Comparison of ENCODE assay signal across 9 mouse cellular contexts in genomic region chr9:43761181-43761820, GRCm38 (mm10). TPM values are rescaled to one million over a fixed set of nuclear protein-coding genes. Genes with fewer than 3 reads are reported as not detected.
DNase-seq lines count a peak whose midpoint lies in the region; ATAC-seq lines count a peak whose summit lies in the region.
"Had no signal": no experiment of that assay in that cellular context is flagged by ENCODE, and none has a peak within 500 bp of the region (broad histone marks: within the 10 kb centered on the region; RNA-seq: fewer than 3 reads in every experiment).

No protein-coding gene starts in this region.

- H3K27ac ChIP-seq in hindbrain, embryonic 15.5 days (replicated peaks) = peak overlapping the region; percentile 80
- H3K27ac ChIP-seq in neural tube, embryonic 15.5 days (replicated peaks) = peak overlapping the region; percentile 80
- H3K27ac ChIP-seq: limb, embryonic 13.5 days had no signal

- peak; percentile 59 for ATAC-seq in hindbrain, embryonic 15.5 days (ENCODE audit: low FRiP score, low read depth)
- ATAC-seq in neural tube, embryonic 15.5 days (ENCODE audit: low FRiP score) = peak; percentile 68

- H3K4me1 ChIP-seq in hindbrain, embryonic 15.5 days (replicated peaks) = peaks cover 73% of the 10 kb centered on the region
- peaks cover 77% of the 10 kb centered on the region for H3K4me1 ChIP-seq in neural tube, embryonic 15.5 days

- H3K9ac ChIP-seq in hindbrain, embryonic 15.5 days = no peak overlapping the region
- no peak overlapping the region for H3K9ac ChIP-seq in neural tube, embryonic 15.5 days (replicated peaks)
- H3K9ac ChIP-seq: limb, embryonic 13.5 days had no signal

- peak; percentile 27 to 45 for DNase-seq in left cerebral cortex, postnatal 36 days (ENCODE audit: low spot score in 2 of 2)
- DNase-seq in left cerebral cortex, adult 11 months (ENCODE audit: low spot score) = no peak
- DNase-seq in embryo, embryonic 11 days = peak; percentile 82
- no peak for DNase-seq in c-Kit-positive CD71-positive TER-119-positive erythroid progenitor cells, embryonic 14.5 days (ENCODE audit: low spot score)
- DNase-seq in thymus, postnatal 4 days = no peak
- no peak for DNase-seq in adrenal gland, adult (ENCODE audit: inconsistent age in 2 of 2, low spot score in 1 of 2)

- intact Hi-C loops in left cerebral cortex, postnatal 36 days (cut with DNase I) = no loop called here

- H3K4me2 ChIP-seq in hindbrain, embryonic 15.5 days = peak overlapping the region; percentile 30
- H3K4me2 ChIP-seq in neural tube, embryonic 15.5 days = peak overlapping the region; percentile 30
- H3K4me2 ChIP-seq: limb, embryonic 13.5 days had no signal

- WGBS in hindbrain, embryonic 15.5 days = 31% methylated on average over 5 of the region's 5 CpGs
- WGBS in neural tube, embryonic 15.5 days = 33% methylated on average over 5 of the region's 5 CpGs

- no peaks in the 10 kb centered on the region for H3K27me3 ChIP-seq in hindbrain, embryonic 15.5 days
- H3K27me3 ChIP-seq in neural tube, embryonic 15.5 days (replicated peaks) = no peaks in the 10 kb centered on the region
- H3K27me3 ChIP-seq: limb, embryonic 13.5 days had no signal

- H3K4me3 ChIP-seq in hindbrain, embryonic 15.5 days = no peak overlapping the region
- no peak overlapping the region for H3K4me3 ChIP-seq in neural tube, embryonic 15.5 days (replicated peaks)
- H3K4me3 ChIP-seq: limb, embryonic 13.5 days had no signal

- no peaks in the 10 kb centered on the region for H3K9me3 ChIP-seq in hindbrain, embryonic 15.5 days
- no peaks in the 10 kb centered on the region for H3K9me3 ChIP-seq in neural tube, embryonic 15.5 days (replicated peaks)
- H3K9me3 ChIP-seq: limb, embryonic 13.5 days had no signal

- no peaks in the 10 kb centered on the region for H3K36me3 ChIP-seq in hindbrain, embryonic 15.5 days
- H3K36me3 ChIP-seq in neural tube, embryonic 15.5 days = no peaks in the 10 kb centered on the region
- H3K36me3 ChIP-seq: limb, embryonic 13.5 days had no signal

RNA-seq across cellular contexts. Expression of gene Nectin1, which starts 17.5 kb away (rescaled TPM):
- 100 to 1,000 TPM in 1 of 2 experiments, 10 to 100 TPM in 1; 84.8 to 103 TPM for total RNA-seq in left cerebral cortex, postnatal 36 days (2021)
- 14.8 and 16.2 TPM in 2 replicates for polyA plus RNA-seq in hindbrain, embryonic 15.5 days (2015; fragmentation: Nextera tagmentation; extraction: Ambion mirVana)
- polyA plus RNA-seq in neural tube, embryonic 15.5 days (2015; fragmentation: Nextera tagmentation; extraction: Ambion mirVana) = 14.0 and 14.9 TPM in 2 replicates

Comparison
In these comparisons a context has a peak if more than half of its experiments do, and no peak if none do; other contexts are left out.
1. DNase-seq: peak in left cerebral cortex, postnatal 36 days (2 of 2) and embryo, embryonic 11 days (single experiment); none in left cerebral cortex, adult 11 months (single experiment), c-Kit-positive CD71-positive TER-119-positive erythroid progenitor cells, embryonic 14.5 days (single experiment), thymus, postnatal 4 days (single experiment) and adrenal gland, adult (0 of 2).